Mouse (Mus musculus) megakaryocyte, embryonic 14.5 days (primary cell): ENCODE data around the gene Ino80b.

Experiments used
- FLI1 ChIP-seq: IDR thresholded peaks from 2 replicates; pipeline ENCODE4 v1.6.1; 2012; ENCODE audit warnings: low read length, inconsistent platforms, mixed read lengths
- GATA1 ChIP-seq: IDR thresholded peaks from 3 replicates; pipeline ENCODE4 v1.6.1; 2012; ENCODE audit warnings: mixed read lengths, low read length, inconsistent platforms, borderline replicate concordance

- TF ChIP-seq GATA1 (no peak), FLI1 (no peak)
These were observed 47.5 kb downstream of the Ino80b start, which contains the start of gene Pcgf1 for GRCm38 (mm10) chr6:83077630-83078323.
